Mouse (Mus musculus) hematopoietic stem cell, adult 5-6 weeks (primary cell): ENCODE results near the gene Kcnb1. TPM values are rescaled to one million over a fixed set of nuclear protein-coding genes. Genes with fewer than 3 reads are reported as not detected.
A peak's percentile ranks its signal among the peaks of the same experiment; 100 is the strongest.

Experiments
- ATAC-seq, 2 experiments: fragments of 125-278 bp in 1 of 2; replicated peaks in 1 of 2; 2 replicates each; pipeline ENCODE4 v1.8.0; 2016 to 2017; ENCODE audit warnings: inconsistent platforms in 2 of 2, mild to moderate bottlenecking in 2 of 2, moderate number of reproducible peaks in 2 of 2, low read depth in 1 of 2, moderate TSS enrichment in 1 of 2; ENCODE audit not compliant: low FRiP score in 2 of 2, poor library complexity in 2 of 2, severe bottlenecking in 2 of 2, insufficient read depth in 1 of 2, low TSS enrichment in 1 of 2
- total RNA-seq: library from RNA; stranded (forward); fragments of 172-1452, 232-1000 nt; gene quantifications from 2 replicates; pipeline ENCODE4 v1.2.3, GENCODE M21; 2017

Kcnb1 gene
- total RNA-seq, 1 experiment from 2014 or later: 2.6 TPM

- no peak; a peak in 1 of 4 replicates for ATAC-seq
Measured at GRCm38 (mm10) chr2:167147708-167148107, 42.2 kb downstream of the Kcnb1 start.

DNA sequence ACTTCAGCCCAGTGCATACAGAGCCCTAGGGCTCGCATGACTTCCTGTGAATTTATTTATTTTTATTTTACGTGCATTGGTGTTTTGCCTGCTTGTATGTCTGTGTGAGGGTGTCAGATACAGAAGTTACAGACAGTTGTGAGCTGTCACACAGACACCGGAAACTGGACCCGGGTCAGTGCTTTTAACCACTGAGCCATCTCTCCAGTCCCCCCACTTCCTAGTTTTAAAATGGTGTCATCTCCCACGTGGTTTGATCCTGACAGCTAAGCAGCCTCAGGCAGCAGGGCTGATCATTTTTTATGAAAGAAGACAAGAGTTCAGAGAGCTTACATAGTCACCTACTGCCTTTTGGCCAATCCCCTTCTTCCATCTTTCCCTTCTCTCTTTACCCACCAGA lies 44.1 kb downstream of the Kcnb1 start:
- no peak for ATAC-seq

DNA sequence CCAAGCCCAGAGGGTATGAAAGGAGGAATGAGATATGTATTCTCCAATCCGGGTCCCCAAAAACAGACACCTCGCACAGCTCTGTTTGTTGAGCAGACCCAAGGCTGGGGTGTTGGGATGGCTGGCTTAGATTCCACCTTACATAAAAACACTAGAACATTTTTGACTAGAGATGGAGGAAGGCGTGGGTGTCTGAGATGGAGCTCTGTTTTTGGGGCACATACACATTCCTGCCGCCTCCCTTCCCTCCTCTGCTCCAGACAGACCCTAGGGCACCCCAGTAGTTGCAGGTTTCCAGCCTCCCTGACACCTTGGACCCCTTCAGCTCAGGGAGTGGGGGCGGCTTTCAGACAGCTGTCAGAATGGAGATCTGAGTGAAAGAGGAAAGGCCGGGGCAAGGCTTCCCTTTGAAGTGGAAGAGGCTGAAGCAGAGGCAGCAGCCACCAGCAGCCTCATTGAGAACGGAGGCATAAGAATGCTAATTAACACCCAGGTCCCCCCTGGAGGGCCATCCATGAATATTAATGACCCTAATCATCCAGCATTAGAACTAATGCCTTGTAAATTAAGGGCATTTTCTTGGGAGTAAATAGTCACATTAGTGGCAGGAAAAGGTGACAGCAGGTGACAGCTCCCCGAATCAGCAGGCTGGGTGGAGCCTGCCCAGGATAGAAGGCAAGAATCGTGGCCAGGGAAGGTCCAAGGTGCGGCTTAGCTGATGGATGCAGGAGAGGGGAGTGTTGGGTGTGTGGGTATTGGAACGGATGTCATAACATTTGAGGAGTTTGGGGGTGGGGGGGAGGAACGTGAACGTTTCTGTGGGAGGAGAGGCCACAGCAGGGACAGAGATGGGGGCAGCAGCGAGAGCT lies 45.3 kb downstream of the Kcnb1 start:
- ATAC-seq: no peak

DNA sequence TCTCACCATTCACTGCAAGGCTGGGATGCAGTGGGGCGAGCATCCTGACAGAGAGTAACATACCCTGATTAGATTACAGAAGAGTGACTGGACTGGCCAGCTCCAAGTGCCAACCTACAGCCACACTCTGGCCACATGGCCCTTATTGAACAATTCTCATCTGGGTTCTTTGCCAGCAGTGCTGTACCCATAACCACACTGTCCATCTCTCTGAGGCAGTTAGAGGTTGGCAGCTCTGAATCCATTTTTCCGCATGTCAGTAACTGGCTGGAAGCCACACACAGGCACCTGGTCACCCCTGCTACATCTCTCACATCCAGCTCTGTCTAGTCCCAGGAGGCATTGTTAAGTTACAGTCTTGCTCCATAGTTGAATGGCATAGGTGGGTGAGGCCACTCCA lies 46.0 kb downstream of the Kcnb1 start:
- no peak for ATAC-seq

DNA sequence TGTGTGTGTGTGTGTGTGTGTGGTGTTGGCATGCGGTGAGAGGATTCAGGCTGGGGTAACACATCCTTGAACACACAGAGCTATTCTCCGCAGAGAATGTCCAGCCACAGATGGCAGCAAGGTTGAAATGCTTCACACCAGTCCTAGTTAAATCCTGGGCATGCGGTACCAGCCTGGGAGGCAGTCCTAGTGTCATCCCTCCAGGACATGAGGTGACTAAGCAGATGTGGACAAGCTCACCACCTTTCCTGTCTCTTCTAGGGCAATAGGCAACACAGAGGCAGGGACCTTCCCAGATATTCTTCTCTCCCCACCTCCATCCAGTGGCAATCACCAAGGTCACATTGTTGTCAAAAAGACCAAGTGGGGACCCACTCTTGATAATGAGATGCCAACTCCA lies 47.7 kb downstream of the Kcnb1 start:
- no peak for ATAC-seq

- peak in 1 of 2 experiments; percentile 33; a peak in 1 of 4 replicates for ATAC-seq
Measured at GRCm38 (mm10) chr2:167141810-167142209, 48.1 kb downstream of the Kcnb1 start.

- ATAC-seq: peak; percentile 50 to 54
Measured at GRCm38 (mm10) chr2:167139801-167140269, 50.1 kb downstream of the Kcnb1 start.

- no peak for ATAC-seq
Measured at GRCm38 (mm10) chr2:167138611-167139010, 51.3 kb downstream of the Kcnb1 start.

DNA sequence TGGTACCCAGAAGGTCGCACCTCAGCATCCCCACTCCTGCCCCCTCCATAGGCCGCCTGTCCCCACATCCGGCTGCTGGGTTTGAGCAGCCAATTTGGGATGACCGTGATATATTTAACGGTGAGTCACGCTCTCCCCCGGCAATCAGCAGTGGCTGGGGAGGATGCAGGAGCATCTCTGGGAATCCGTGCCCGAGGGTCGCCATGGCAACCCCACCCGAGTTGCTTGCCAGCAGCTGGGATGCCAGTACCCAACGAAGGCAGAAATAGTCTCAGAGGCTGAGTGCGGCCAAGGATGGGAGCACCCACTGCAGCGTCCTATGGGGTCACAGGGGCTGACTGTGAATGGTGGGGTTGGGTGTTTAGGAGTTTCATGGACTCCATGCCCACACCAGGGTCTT lies 53.0 kb downstream of the Kcnb1 start:
- ATAC-seq: no peak

- no peak for ATAC-seq
Measured at GRCm38 (mm10) chr2:167132041-167132440, 57.9 kb downstream of the Kcnb1 start.

DNA sequence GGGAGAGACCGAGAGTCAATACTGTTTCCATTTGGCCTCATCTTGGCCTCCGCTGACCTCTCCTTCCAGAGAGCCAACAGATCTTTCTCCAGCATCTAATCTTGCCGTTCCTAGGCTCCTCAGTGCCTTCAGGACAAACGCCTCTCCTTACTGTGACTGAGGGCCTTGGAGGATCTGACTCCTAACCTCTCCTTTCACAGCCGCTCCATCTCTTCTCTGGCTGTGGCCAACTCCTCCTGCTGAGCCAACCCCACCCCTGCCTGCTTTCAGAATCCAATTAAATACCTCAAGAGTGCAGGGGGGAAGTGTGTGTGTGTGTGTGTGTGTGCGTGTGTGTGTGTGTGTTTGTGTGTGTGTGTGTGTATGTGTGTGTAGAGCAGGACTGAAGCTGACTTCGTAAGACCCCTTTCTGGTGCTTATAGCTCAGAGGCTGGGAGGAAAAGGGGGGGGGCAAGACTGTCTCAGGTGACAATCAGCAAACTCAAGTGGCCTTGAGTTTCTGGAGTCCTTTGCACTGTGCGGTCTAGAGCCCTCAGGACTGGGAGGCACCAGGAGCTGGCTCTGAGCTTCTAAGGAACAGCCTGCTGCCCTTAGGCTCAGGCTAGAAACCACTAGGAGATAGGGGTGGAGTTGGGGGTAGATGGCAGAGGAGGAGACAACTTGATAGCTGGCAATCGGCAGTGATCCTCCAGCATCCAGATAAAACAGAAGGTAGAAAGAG lies 59.7 kb downstream of the Kcnb1 start:
- no peak for ATAC-seq

DNA sequence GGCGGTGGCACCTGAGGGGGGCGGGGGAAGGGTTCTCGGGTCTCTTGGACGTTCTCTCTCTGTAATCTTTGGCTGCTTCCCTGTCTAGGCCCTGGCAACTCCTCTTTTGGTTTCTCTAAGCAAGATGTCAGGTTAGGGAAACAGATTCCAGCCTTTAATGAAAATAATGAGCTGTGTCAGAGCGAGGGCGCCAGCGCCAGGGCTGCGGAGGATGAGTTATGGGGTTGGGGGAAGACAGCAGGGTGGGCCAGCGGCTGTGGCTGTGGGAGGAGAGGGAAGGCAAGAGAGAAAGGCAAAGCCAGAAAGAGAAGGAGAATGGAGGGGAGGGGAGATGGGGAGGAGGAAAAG lies 60.4 kb downstream of the Kcnb1 start:
- no peak for ATAC-seq

DNA sequence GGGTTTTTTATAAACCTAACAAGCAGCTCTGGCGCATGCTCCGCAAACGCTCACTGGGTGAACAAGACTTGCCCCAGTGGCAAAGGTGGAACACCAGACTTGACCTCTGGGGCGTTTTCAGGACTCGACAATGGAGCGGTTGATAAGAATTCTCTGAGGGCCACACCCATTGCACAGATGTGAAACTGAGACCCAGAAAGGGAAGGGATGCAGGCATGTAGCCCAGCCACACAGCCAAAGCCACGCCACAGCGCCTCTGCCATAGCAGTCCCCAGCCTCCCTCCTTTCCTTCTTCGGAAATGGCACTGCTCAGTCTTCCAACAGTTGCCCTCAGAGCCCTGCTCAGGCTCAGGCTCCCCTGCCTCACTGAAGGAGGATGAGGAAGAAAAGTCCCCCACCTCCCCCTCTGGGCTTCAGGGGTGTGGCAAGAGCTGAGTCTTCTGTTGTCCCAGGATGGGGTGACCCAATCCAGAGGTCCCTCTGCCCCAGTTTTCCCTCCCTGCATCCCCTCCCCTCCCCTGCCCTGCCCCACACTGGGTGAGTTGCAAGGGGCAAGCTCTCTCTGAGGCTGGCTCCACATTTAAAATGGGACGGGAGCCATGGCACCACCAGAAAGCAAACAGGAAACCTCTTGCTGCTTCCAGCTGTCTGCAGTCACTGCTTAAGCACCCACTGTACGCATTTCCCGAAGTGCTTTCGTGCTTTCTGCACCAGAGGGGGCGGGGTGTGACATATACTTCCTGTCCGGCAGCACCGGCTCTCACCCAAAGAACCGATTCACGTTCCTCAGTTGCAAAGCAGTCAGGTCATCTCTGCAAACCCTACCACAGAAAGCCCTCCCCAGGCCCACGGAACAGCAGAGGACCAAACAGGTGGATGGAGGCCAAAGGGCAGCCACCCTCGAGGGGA lies 61.0 kb downstream of the Kcnb1 start:
- ATAC-seq: peak; percentile 25 to 61; a peak in 2 of 4 replicates

GRCm38 (mm10) chr2:167127404-167127803 lies 62.6 kb downstream of the Kcnb1 start:
- no peak for ATAC-seq

DNA sequence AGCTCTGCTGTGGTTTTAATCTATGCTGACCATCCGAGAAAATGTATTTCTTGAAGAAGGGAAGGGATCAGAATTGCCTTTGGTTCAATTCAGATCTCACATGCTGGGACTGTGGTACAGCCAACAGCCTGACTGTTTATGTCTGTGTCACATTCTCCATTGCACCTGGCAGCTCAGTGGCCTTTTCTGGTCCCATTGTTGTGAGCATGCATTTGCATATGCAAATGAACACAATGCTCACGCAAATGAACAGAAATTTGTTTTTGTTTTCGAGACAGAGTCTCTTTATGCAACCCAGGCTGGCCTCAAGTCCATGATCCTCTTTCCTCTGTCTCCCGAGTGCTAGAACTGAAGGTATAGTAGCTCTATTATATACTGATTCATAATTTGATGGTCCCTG lies 64.2 kb downstream of the Kcnb1 start:
- ATAC-seq: no peak

DNA sequence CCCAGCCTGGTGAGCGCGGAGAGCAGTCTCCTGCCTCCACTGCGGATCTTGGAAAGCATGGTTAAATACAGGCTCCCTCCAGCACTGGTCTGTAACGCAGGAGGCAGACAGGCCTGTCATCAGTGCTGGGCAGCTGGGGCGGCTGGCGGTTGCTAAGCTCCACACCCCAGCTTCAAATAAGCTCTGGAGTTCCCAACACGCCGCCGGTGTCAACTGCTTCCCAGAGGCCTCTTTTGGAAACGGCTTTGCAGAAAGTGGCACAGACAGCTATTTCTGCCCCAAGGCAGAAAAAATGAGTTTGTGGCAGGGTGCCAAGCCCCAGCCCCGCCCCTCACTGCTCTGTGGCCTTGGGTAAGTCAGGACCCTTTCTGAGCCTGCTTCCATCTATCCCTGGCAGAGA lies 66.0 kb downstream of the Kcnb1 start:
- ATAC-seq: no peak

- no peak for ATAC-seq
Measured at GRCm38 (mm10) chr2:167122737-167123136, 67.2 kb downstream of the Kcnb1 start.

GRCm38 (mm10) chr2:167121996-167122395 lies 68.0 kb downstream of the Kcnb1 start:
- ATAC-seq: no peak
